Mouse (Mus musculus) T-helper 1 cell (primary cell): Measurements from ENCODE around the gene Ap3b1.

ENCODE experiments used
- in situ Hi-C: fragments of 300-600 bp; cut with MboI, MseI; formaldehyde crosslinking; loops from one replicate; pipeline ENCODE4 v1.15.1; 2025; ENCODE audit warnings: high pct_unique_total_duplicates

Gene Ap3b1

DNA sequence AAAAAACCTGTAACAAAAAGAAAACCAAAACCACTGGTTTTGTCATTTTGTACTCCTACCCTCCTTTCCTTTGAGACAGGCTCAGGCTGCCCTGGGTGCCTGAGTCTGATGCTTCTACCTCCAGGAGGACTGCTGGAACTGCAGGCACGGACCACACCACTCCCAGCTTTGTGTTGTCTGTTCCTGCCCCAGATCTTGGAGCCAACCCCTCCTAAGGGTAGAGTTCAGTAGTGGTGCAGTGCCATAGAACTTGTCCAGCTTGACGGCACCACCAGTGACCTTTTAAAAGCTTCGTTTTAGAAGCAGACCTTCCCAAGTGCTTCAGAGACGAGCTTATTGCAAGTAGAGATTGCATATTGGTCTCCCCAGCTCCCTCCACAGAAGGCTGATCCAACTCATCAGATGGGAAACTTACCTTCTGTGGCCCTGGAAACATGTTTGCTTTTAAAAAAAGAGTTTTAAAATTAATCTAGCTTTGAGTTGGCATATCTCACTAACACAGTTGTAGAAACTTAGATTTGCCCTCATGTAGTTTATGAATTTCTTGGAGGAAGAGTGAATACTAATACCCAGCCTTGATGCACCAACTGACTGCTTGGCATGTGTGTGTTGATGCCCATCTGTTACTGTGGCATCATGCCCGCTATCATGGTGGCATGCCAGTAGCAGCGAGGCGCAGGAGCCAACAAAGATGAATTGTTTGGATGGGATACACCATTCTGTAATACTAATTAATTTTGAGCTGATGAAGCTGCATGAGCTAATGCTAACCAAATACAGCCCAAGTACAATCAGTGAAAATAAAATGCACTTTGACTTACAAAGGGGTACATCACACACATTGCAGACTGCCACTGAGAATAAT lies 17.0 kb downstream of the Ap3b1 start:
- in situ Hi-C loops: no loop called here

DNA sequence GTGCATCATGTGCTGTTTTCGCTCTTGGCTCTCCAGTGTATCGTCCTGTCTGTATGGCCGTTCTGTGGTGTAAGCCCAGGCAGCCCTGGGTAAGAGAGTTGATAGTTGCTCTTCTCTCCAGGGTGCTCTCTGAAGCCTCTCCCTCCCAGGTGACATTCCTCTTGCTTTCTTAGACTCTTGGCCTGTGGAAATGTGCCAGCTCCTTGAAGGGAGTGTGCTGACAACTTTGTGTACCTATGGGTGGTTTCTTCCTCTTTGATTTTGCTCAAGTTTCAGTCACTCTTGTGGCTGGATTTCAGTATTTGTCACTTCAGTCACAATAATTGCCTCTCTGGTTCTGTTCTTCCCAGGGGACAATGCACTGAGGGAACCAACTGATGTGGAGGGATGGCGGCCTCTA lies 20.2 kb downstream of the Ap3b1 start:
- in situ Hi-C loops: no loop called here

DNA sequence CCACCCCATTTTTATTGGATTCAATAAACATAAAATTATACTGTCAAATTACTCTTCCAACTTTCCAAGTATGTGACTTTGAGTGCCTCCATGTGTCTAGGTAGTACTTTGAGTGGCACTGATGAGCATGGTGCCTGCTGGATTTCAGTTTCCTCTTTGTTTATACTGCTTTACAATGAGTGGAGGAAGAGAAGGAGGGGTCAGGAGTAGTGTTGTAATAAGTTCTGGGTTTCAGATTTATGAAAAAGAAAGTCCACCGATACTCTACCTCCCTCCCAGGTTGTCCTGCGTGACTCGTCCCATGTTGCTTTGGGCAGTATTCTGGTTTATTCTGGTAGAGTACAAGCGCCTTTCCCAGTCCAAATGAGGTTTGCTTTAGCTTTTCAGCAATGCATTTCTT lies 22.7 kb downstream of the Ap3b1 start:
- in situ Hi-C loops: no loop called here

DNA sequence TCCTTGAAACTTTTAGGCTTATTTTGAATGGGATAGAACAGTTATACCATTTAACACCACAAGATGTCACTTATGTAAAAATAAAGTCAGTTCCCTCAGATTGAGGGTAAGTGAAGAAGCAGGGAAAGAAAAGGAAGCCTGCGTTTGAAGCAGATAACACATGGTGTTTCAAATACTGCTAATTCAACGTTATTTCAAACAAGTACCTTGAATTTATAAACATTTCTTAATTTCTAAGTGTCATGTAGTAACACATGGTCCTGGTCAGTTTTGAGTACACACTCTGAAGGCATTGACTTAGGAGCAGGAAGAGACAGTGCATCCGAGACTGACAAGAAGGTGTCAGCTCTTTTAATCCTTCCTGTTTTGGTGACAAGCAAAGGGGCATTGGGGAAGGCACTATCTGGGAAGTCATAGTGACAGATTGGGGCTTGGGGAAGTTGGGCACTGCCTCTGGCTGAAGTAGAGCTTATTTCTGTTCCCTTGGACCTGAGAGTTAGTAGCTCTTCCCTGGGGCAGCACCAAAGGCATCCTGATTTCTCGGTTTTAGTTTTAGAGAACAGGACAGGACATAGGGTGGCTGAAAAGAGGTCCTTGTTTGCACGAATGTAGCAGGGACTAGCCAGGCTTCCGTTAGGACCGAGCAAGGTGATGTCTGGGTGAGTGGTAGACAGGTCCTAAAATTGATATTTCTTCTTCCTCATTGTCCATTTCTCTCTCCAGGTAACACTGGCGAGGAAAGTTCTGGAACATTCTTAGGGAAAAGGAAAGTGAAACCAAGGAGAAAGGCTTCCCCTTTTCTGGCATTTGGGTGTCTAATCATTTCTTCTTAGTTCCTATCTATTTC lies 23.3 kb downstream of the Ap3b1 start:
- in situ Hi-C loops: no loop called here

DNA sequence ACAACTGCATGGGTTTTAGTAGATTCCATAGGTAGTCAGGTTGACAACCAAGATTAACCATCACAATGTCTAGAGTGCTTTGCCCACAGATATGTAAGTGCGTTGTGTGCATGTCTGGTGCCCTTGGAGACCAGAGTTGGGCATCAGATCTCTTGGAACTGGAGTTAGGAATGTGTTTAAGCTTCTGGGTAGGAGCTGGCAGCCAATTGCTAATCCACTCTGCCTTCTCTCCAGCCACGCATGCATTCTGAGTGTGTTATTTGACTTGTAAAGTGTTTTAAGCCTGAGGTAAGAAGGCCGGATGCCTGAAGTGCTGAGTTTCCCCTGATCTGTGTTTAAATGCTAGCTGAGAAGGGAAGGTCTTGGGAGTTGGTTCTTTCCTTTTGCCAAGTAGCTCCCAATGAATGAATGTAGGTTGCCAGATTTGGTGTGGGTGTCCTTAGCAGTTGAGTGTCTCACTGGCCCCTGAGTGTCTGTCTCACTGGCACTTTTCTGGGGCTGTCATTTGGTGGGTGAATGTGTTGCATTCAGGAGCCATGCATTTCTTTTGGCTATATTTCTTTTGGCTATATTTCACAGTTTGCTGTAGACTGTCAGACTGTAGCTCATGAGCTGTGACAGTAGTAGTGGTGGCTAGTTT lies 26.3 kb downstream of the Ap3b1 start:
- in situ Hi-C loops: no loop called here

DNA sequence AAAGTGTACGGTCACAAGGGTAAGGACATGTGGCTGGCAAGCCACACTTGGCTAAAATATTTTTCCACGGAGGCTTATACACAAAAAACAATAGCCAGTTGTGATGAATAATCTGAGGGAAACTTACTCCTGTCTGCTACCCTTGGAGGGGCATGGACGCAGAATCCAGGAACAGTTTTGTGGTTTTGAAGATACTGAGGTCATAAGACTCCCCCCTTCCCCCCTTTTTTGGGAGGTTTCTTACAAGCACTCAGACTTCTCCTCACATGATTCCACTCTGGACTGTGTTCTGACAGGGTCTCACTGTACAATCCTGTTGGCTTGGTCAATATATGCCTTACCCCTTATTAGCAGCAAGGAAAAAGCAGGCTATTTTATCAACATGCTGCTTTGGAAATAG lies 29.8 kb downstream of the Ap3b1 start:
- in situ Hi-C loops: no loop called here

DNA sequence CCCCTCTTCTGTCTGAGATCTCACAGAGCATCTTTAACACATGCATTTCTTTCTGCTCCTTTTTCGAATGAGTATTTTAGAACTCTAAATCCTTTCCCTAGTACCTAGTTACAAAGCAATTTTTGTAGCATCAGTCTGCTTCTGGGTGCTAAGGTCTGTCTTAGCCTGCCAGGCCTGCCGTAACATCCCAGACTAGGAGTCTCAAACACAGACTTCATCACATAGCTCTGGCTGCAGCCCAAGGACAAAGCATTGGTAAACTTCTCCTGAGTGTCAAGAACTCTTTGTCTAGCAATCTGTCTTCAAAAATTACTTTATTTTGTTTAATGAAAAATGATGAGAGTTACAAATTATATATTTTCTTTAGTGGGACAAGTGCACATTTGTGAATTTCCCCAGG lies 30.8 kb downstream of the Ap3b1 start:
- in situ Hi-C loops: no loop called here

DNA sequence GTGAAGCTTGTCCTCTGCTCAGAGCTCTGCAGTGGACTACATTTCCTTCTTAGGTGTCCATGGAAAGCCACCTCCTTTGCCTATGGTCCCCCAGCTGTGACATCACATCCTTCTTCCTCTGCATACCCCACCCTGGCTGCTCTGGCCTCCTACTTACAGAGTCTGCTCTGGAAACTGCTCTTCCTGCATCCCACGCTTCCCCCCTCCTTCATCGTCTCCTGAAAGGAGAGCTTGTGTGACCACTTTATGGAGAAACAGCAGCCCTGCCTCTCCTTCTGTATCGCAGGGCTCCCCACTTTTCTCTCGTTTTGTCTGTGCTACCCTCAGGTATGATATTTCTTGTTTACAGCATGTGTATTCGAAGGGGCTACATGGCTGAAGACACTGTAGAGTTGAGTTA lies 33.5 kb downstream of the Ap3b1 start:
- in situ Hi-C loops: no loop called here

DNA sequence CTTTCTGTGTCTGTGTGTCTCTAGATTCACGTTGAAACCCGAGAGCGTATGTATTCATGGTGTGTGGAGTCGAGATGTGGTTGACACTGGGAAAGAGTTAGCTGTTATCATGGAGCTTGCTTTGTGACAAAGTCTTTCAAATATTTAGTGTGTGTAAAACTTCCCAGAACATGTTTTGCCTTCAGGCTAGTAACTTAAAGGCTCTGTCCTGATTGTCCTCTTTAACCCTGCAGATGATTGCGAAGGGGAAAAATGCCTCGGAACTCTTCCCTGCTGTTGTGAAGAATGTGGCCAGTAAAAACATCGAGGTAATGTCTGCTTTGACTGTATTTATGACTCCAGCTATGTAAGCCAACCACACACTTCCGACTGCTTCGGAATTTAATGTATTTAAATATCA lies 35.7 kb downstream of the Ap3b1 start:
- in situ Hi-C loops: no loop called here

DNA sequence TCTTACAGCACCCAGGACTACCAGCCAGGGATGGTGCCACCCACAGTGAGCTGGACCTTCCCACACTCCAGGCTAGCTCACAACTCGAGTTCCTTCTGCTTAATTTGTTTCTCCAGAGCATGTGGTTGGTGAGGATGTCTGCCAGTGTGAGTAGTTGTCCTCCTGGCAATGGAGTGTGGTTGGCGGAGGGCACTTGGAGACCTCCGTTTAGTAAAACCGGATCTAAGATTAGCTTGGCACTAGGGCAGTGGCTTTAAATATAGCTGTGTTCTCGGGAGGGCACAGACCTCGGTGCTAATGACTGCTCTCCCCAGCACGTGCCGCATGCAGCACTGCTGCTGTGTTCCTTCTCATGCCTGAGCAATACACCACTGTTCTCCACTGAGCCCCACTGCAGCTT lies 37.0 kb downstream of the Ap3b1 start:
- in situ Hi-C loops: no loop called here

DNA sequence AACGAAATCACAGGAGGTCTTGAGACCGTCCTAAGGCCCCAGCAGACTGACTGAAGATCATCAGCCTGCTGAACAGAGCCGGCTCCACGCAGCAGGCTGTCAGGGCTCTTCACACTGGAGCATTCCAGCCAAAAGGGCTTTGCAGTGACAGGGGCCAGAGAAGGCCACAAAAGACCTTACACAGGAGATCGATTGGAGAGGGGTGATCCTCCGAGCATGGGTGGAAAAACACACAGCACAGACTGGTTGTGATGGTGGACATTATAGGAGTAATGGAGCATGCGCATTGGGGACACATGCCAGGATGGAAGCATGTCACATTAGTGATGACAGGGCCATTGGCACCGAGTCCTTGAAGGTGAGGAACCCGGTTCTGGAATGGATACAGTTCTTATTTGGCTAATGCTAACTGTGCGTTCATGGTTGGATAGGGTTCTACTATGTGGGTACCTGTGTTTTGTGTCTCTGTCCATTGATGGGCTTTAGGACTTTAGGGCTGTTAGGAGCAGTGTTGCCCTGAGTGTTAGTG lies 37.7 kb downstream of the Ap3b1 start:
- in situ Hi-C loops: no loop called here

DNA sequence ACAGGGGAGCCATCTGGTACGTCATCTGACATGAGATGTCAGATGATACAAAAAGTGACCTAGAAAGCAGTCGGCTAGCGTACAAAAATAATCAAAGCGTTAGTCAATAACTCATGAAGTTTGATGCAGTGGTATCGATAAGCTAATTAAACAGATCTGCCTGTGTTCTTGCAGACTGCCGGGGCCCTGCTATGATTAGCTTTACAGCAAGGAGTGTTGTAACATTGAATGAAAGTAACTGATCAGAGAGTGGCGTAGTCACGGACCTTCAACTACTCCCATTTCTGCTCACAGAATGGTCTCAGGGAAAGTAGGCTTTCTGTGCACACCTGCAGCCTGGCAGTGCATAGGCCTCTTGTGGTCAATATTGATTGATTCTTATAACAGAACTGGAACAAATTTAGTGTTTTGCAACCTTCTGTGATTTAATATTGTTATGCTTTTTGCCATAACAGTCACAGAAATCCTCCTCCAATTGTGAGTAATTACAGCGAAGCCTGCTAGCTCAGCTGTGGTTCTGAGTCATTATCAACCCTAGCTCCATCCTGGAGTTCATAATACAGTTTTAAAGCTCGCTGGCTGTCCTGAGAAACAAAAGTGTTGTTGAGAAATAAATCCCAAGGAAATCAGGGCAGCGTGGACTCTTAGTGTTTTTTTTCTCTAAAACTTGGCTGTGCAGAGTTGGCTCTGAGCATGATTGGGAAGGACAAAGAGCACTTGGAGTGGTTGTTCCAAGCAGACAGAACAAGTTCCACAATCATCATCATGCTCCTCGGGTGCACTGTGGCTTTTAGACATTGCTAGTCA lies 40.0 kb downstream of the Ap3b1 start:
- in situ Hi-C loops: no loop called here

DNA sequence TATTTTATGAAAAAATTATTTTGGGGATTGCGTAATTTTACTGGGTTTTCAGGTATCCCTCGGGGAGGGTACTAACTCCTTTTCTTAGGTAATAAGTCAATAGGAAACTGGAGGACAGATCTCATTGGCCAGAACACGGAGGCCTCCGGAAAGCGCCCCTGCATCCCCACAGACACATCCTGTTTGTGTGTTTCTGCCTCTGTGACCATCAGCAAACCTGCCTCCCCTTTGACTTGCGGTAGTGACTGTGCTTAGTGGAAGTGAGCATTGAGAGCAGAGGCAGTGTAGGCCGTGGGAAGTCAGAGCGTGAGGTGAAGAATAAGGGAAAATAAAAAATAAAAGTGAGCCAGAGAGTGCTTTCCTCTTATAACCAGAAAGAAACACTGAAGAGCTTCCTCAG lies 41.7 kb downstream of the Ap3b1 start:
- in situ Hi-C loops: no loop called here

DNA sequence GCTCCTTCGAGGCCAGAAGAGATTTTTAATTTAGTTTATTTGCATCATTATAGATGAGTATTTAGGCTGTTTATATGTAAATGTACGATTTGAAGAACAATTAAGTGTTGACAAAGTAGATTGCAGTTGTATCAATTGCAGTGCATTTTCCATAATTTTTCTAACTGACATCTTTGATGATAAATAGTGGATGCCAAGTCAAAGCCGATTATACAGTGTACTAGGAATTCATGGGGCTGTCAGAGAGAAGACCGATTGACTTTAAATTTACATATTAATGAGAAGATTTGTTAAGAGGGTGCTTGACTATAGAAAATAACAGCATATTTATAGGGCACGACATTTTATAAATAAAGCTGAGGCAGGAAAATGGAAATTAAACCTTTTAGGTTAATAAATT lies 64.8 kb downstream of the Ap3b1 start:
- in situ Hi-C loops: no loop called here

DNA sequence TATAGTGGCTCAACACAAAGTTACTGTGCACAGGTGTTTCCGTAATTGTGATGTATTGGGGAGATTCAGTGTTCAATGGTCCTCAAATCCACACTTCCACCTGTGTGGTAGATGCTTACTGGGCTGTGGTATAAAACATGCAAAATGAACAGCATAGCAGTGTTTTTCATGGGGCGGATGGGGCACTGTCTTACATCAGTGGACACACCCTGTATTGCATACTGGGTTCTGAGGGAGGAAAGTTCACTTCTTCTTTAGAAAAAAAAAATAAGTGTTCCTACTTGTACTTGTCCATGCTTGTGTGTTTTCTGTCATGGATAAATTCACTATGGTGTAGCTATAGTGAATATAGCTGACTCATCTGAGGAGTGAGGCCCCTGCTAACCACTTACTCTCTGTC lies 70.8 kb downstream of the Ap3b1 start:
- in situ Hi-C loops: no loop called here

DNA sequence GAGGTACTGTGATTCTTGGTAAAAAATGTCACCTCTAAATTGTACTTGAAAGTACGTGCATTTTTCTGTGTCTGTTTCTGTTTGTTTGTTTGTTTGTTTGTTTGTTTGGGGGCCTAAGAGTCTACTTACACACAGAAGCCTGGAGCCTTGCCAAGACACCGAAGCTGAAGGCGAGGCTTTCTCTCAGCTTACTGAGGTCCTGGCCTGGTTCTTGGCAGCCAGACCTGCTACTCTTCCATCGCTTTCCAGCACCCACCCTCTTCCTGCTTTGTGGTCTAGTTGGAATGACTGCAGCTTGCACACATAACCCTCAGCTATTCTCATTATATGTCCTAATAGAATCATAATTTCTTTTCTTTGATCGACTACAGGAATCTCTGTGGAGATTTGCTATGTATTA lies 80.6 kb downstream of the Ap3b1 start:
- in situ Hi-C loops: no loop called here

DNA sequence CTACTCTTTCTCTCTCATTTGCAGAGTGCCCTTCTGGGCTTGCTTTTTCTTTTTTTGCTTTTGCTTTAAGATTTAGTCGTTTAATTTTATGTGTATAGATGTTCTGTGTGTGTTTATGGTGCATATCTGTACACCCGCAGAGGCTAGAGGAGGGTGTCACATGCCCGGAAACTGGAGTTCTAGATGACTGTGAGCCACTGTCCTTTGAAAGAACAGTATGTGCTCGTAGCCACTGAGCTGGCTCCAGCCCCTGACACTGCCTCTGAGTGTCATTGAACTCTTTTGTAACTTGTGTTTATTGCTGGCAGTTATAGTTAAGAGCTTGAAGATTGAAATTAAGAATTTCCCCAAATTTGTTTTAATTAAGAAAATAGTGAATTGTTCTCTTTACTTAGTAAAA lies 82.4 kb downstream of the Ap3b1 start:
- in situ Hi-C loops: no loop called here

DNA sequence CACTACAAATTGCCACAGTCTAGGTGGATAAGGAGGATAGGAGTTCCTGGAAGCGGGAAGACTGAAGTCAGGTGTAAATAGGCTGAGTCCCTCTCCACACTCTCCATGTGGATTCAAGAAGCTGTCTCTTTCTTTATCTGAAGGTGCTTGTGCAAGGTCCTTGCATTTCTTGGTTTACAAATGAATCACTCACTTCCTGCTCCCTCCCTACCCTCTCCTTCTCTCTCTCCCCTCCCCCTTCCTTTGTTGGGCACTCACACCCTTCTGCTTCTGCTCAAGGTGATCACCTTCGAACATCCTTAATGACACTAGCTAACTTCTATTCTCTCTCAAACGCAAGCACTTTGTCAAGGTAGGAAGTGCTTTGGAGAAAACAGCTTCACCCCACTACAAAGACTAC lies 84.7 kb downstream of the Ap3b1 start:
- in situ Hi-C loops: no loop called here

DNA sequence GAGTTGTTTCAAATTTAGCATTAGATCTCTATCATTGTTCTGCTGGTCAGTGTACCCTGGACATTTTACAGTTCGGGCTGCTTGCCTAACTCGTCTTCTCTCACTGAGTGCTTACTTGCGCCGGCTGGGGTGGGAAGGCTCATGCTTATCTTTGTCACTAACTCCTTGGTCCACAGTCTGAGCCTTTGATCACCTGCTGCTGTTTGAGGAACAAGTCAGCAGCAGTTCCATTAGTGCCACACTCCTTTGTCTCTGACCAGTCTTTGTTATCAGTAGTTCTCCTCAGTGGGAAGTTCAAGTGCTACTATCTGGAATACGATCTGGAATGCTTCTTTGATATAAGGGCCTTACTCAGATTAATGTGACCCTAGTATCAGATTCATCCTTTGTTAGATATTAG lies 86.3 kb downstream of the Ap3b1 start:
- in situ Hi-C loops: no loop called here

DNA sequence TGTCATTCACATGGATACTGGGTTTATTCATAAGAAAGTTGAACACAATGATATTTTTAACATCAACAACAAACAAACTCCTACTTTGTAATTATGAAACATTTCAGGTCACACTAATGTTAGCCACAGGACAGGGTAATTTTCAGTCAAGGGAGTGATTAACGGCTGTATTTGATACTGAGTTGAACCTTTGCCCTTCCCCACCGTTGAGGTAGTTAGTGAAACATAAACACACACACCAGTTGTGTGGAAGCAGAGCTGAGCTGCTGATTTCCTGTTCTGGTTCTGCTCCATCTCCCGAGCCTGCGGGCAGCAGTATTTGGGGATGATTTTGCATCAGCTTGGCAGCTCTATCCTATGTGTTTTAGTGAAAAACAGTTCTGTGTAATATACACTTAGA lies 88.2 kb downstream of the Ap3b1 start:
- in situ Hi-C loops: no loop called here

DNA sequence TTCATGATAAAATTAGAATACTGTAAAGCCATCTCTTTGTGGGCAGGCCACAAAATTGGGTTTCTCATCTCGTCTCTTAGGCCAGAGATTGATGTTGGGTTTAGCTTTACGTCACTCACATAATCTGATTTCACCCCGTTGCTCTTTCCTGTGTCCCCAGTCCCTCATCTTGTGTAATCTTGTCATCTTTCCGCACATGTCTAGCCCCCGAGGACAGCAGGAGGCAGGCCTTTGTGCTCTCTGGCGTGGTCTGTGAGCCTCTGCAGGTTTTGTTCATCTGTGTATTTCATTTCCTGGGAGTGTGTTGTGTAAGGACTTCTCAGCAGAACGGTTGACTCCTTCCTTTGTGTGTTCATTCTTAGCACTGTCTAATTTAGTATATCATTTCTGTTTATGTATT lies 90.8 kb downstream of the Ap3b1 start:
- in situ Hi-C loops: no loop called here

DNA sequence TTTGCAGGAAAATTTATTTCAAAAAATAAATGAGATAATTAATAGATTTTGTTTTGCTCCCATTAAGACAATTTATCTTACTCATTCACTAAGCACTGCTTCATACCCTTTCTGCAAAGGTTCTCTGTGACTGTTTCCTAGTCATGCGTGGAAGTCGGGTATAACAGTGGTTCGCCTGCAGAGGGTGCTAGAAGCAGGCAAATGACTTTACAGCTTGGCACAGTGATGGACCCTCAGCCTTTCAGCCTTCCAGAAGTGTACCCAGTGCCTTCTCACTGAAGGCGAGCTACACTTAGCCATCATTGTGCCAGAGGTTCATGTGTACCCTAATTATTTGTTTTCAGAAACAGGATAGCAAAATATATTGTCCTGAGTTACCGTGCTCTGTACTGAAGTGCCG lies 92.5 kb downstream of the Ap3b1 start:
- in situ Hi-C loops: no loop called here
